Mouse (Mus musculus) cortical plate, adult 2 months (tissue): ENCODE data around the gene C2cd2l.

Experiments
- CTCF ChIP-seq: fragments of 200-500 bp; IDR thresholded peaks from 2 replicates; pipeline ENCODE4 v1.5.1; 2011; ENCODE audit warnings: mild to moderate bottlenecking, control low read depth, low read length; ENCODE audit not compliant: insufficient read depth; ENCODE audit errors: extremely low read depth
- POLR2A ChIP-seq: fragments of 200-500 bp; IDR thresholded peaks from 2 replicates; pipeline ENCODE4 v1.6.1; 2011; ENCODE audit warnings: mild to moderate bottlenecking, low read length, control low read depth; ENCODE audit not compliant: insufficient read depth; ENCODE audit errors: extremely low read depth

GRCm38 (mm10) chr9:44306532-44306931 lies 13.6 kb downstream of the C2cd2l start:
- TF ChIP-seq POLR2A (no peak), CTCF (no peak)
